Mouse (Mus musculus): ENCODE data around the gene Ctnnd2. TPM values are rescaled to one million over a fixed set of nuclear protein-coding genes. Genes with fewer than 3 reads are reported as not detected.

Gene Ctnnd2
- polyA plus RNA-seq, 1 experiment: 2.1 TPM

GRCm38 (mm10) chr15:30466950-30467543, 294.7 kb downstream of the Ctnnd2 start:
- TF ChIP-seq POLR2A (IDR thresholded peaks at IDR 0.05; ENCODE audit: borderline replicate concordance, control insufficient read depth, low read depth, low read length) (no peak), CTCF (IDR thresholded peaks at IDR 0.05; ENCODE audit: control insufficient read depth, insufficient read depth, low read length) (no peak)
- 82% methylated on average over 13 of the region's 13 CpGs for WGBS
- Histone ChIP-seq H3K4me3 (replicated peaks; ENCODE audit: control insufficient read depth, low read depth, low read length) (no peak overlapping the region), H3K27ac (ENCODE audit: control insufficient read depth, insufficient read depth, low read depth, low read length, poor library complexity) (no peak overlapping the region), H3K4me1 (ENCODE audit: control insufficient read depth, insufficient read depth, low read length) (no peaks in the 10 kb centered on the region)

DNA sequence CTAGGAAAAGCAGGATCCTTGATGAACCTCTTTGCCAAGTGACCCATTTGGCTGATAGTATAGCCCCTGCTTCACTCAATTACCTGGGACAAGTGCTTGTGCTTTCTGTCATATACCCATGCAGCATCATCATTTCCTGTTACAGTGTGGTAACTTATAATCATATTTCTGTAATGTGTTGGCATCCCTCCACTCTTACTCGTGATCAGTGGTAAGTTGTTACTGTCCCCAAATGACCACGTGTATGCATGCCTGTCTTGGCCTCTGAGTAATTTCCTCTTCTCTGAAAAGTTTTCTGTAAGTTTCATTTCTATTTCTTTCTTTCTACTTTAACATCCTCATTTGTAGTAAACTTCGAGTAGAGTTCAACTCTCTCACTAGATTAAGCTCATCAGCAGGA, 296.4 kb downstream of the Ctnnd2 start:
- TF ChIP-seq CTCF (IDR thresholded peaks at IDR 0.05; ENCODE audit: control insufficient read depth, insufficient read depth, low read length): no peak
- no peak for TF ChIP-seq POLR2A (IDR thresholded peaks at IDR 0.05; ENCODE audit: borderline replicate concordance, control insufficient read depth, low read depth, low read length)
- Histone ChIP-seq H3K4me1 (ENCODE audit: control insufficient read depth, insufficient read depth, low read length) (no peaks in the 10 kb centered on the region), H3K4me3 (replicated peaks; ENCODE audit: control insufficient read depth, low read depth, low read length) (no peak overlapping the region), H3K27ac (ENCODE audit: control insufficient read depth, insufficient read depth, low read depth, low read length, poor library complexity) (no peak overlapping the region)
- 6% methylated on average over 3 of the region's 3 CpGs for WGBS

DNA sequence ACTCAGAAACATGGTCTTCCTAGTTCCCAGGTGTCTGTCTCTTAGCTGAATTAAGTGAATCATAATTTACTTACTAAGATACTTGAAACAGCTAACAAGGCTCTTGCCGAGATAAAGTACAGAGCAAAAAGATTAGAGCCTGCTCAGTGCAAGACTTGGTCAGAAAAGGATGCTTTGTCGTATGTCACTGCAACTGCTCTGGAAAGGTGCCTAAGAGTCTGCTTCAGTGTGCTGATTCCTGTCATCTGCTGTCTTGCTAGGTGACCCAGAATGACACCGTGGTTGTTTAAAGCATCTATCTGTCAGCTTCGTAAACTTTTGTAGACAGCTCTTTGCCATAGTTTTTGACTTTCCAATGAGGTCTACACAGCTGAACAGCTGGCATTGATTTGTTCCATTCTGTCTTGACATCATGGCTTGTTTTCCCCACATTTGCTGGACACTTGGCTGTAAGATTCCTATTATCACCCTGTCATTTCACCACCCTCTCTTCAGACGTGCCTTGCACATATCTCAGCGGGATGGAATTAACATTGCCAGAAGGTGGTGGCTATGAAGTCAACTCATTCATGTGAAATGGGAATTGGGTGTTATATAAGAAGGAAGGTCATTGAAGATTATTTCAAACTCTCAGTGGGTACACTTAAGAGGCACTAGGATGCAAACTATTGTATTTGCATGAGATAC, 299.0 kb downstream of the Ctnnd2 start:
- H3K4me1 ChIP-seq (ENCODE audit: control insufficient read depth, insufficient read depth, low read length): no peaks in the 10 kb centered on the region
- TF ChIP-seq CTCF (IDR thresholded peaks at IDR 0.05; ENCODE audit: control insufficient read depth, insufficient read depth, low read length) (no peak), POLR2A (IDR thresholded peaks at IDR 0.05; ENCODE audit: borderline replicate concordance, control insufficient read depth, low read depth, low read length) (no peak)
- WGBS: 76% methylated on average over 6 of the region's 6 CpGs
- H3K4me3 ChIP-seq (replicated peaks; ENCODE audit: control insufficient read depth, low read depth, low read length): no peak overlapping the region
- no peak overlapping the region for H3K27ac ChIP-seq (ENCODE audit: control insufficient read depth, insufficient read depth, low read depth, low read length, poor library complexity)

GRCm38 (mm10) chr15:30480676-30481075, 308.3 kb downstream of the Ctnnd2 start:
- H3K4me3 ChIP-seq (replicated peaks; ENCODE audit: control insufficient read depth, low read depth, low read length): no peak overlapping the region
- WGBS: 81% methylated on average over 15 of the region's 15 CpGs
- no peak for TF ChIP-seq POLR2A (IDR thresholded peaks at IDR 0.05; ENCODE audit: borderline replicate concordance, control insufficient read depth, low read depth, low read length)
- no peak overlapping the region for H3K27ac ChIP-seq (ENCODE audit: control insufficient read depth, insufficient read depth, low read depth, low read length, poor library complexity)
- H3K4me1 ChIP-seq (ENCODE audit: control insufficient read depth, insufficient read depth, low read length): no peaks in the 10 kb centered on the region

- no peak for TF ChIP-seq CTCF (IDR thresholded peaks at IDR 0.05; ENCODE audit: control insufficient read depth, insufficient read depth, low read length)
- TF ChIP-seq POLR2A (IDR thresholded peaks at IDR 0.05; ENCODE audit: borderline replicate concordance, control insufficient read depth, low read depth, low read length): no peak
- no peak overlapping the region for H3K27ac ChIP-seq (ENCODE audit: control insufficient read depth, insufficient read depth, low read depth, low read length, poor library complexity)
- H3K4me3 ChIP-seq (replicated peaks; ENCODE audit: control insufficient read depth, low read depth, low read length): no peak overlapping the region
- no peaks in the 10 kb centered on the region for H3K4me1 ChIP-seq (ENCODE audit: control insufficient read depth, insufficient read depth, low read length)
- 74% methylated on average over 5 of the region's 5 CpGs for WGBS
Measured at GRCm38 (mm10) chr15:30506476-30506875, 334.1 kb downstream of the Ctnnd2 start.

DNA sequence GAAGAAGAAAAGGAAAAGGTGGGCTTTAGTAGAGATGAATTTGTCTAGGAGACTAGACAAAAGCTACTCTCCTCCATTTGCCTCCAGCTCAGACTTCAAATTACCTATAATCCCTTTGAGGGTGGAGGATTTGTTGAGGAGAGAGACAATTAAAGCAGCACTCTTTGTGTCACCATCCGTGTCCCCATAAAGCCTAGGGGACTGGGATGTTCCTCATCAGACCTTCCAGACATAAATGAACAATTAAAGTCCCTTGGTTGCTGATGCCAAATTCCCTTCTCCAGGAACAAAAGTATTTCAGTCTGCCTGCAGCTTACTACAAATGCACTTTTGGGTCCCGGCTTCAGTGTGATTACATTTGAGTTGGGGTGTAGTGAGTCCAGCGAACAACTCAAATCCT, 340.1 kb downstream of the Ctnnd2 start:
- 62% methylated on average over 3 of the region's 3 CpGs for WGBS
- Histone ChIP-seq H3K4me1 (ENCODE audit: control insufficient read depth, insufficient read depth, low read length) (no peaks in the 10 kb centered on the region), H3K4me3 (replicated peaks; ENCODE audit: control insufficient read depth, low read depth, low read length) (no peak overlapping the region), H3K27ac (ENCODE audit: control insufficient read depth, insufficient read depth, low read depth, low read length, poor library complexity) (no peak overlapping the region)
- TF ChIP-seq CTCF (IDR thresholded peaks at IDR 0.05; ENCODE audit: control insufficient read depth, insufficient read depth, low read length) (no peak), POLR2A (IDR thresholded peaks at IDR 0.05; ENCODE audit: borderline replicate concordance, control insufficient read depth, low read depth, low read length) (no peak)

DNA sequence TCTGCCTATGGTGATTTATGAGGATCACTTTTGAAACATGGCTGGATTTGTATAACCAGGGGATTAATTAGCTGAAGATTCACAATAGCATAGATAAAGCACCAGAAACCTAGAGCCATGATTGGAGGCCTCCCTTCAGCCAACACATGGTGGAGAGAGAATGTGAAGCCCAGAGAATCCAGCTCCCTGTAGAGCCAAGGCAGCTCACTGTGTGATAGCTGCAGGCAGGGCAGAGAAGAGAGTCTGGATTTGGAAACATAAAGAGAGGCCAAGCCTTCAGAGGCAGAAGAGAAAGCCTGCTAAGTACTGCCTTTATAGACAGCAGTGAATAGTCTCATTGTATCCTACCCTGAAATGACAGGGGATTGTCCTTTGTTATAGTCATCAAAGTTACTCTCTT, 340.7 kb downstream of the Ctnnd2 start:
- H3K4me3 ChIP-seq (replicated peaks; ENCODE audit: control insufficient read depth, low read depth, low read length): no peak overlapping the region
- no peaks in the 10 kb centered on the region for H3K4me1 ChIP-seq (ENCODE audit: control insufficient read depth, insufficient read depth, low read length)
- no peak overlapping the region for H3K27ac ChIP-seq (ENCODE audit: control insufficient read depth, insufficient read depth, low read depth, low read length, poor library complexity)
- TF ChIP-seq CTCF (IDR thresholded peaks at IDR 0.05; ENCODE audit: control insufficient read depth, insufficient read depth, low read length) (no peak), POLR2A (IDR thresholded peaks at IDR 0.05; ENCODE audit: borderline replicate concordance, control insufficient read depth, low read depth, low read length) (no peak)

DNA sequence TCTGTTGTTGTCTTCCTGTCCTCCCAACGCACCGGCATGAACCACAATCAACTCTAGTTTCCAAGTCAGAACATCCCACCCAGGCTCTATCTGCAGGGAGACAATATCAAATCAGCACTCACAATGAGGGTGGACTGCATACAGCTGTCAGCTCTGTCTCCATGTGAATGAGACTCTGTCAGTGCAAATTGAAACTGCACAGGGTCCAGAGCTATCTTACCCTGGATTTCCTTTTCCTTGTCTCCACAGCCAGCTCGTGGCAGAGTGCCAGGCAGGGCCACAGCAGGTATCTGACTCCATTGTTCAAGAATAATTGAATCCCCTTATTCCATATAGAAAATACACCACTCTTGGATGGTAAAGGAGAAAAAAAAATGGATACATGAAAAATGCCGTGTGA, 343.0 kb downstream of the Ctnnd2 start:
- Histone ChIP-seq H3K4me3 (replicated peaks; ENCODE audit: control insufficient read depth, low read depth, low read length) (no peak overlapping the region), H3K27ac (ENCODE audit: control insufficient read depth, insufficient read depth, low read depth, low read length, poor library complexity) (no peak overlapping the region), H3K4me1 (ENCODE audit: control insufficient read depth, insufficient read depth, low read length) (no peaks in the 10 kb centered on the region)
- TF ChIP-seq CTCF (IDR thresholded peaks at IDR 0.05; ENCODE audit: control insufficient read depth, insufficient read depth, low read length) (no peak), POLR2A (IDR thresholded peaks at IDR 0.05; ENCODE audit: borderline replicate concordance, control insufficient read depth, low read depth, low read length) (no peak)
- WGBS: 71% methylated on average over 4 of the region's 4 CpGs
